Comparison of ENCODE assay signal across 8 mouse cellular contexts in genomic region chr9:110244889-110245589, GRCm38 (mm10). TPM values are rescaled to one million over a fixed set of nuclear protein-coding genes. Genes with fewer than 3 reads are reported as not detected.
DNase-seq lines count a peak whose midpoint lies in the region; ATAC-seq and TF ChIP-seq lines count a peak whose summit lies in the region.

No protein-coding gene starts in this region.

- peak overlapping the region; percentile 62 for H3K4me3 ChIP-seq in kidney, adult 2 months (ENCODE audit: insufficient read depth, low read depth, low read length)
- peak overlapping the region; percentile 85 for H3K4me3 ChIP-seq in forebrain, embryonic 16.5 days (replicated peaks; ENCODE audit: low read length)
- peak overlapping the region; percentile 71 for H3K4me3 ChIP-seq in limb, embryonic 10.5 days
- peak overlapping the region; percentile 43 for H3K4me3 ChIP-seq in thymus, adult 2 months (ENCODE audit: control insufficient read depth, insufficient read depth, low read length)

- peak overlapping the region; percentile 81 for H3K9ac ChIP-seq in forebrain, embryonic 16.5 days (replicated peaks; ENCODE audit: low read depth, low read length)

- no peak overlapping the region for H3K27ac ChIP-seq in kidney, adult 2 months (ENCODE audit: insufficient read depth, low read depth, low read length)
- H3K27ac ChIP-seq in forebrain, embryonic 16.5 days (ENCODE audit: low read length), result peak overlapping the region; percentile 77
- H3K27ac ChIP-seq in limb, embryonic 10.5 days, result peak overlapping the region; percentile 54
- no peak overlapping the region for H3K27ac ChIP-seq in thymus, adult 2 months (ENCODE audit: control insufficient read depth, insufficient read depth, low read length)

- H3K27me3 ChIP-seq in kidney, adult 2 months (replicated peaks; ENCODE audit: control insufficient read depth, insufficient read depth, low read length), result no peaks in the 10 kb centered on the region
- H3K27me3 ChIP-seq in forebrain, embryonic 16.5 days (replicated peaks; ENCODE audit: control insufficient read depth, insufficient read depth, low read length), result no peaks in the 10 kb centered on the region
- H3K27me3 ChIP-seq in limb, embryonic 10.5 days (ENCODE audit: low read depth, poor library complexity, severe bottlenecking), result peaks cover 61% of the 10 kb centered on the region
- H3K27me3 ChIP-seq in thymus, adult 2 months (ENCODE audit: control insufficient read depth, insufficient read depth, low read length), result peaks cover 18% of the 10 kb centered on the region

- TF ChIP-seq CTCF in kidney, adult 2 months (conservative IDR thresholded peaks at IDR 0.05; ENCODE audit: insufficient read depth, insufficient read length, low read depth, low read length), result no peak
- TF ChIP-seq CTCF in thymus, adult 2 months (IDR thresholded peaks at IDR 0.05; ENCODE audit: borderline replicate concordance, control insufficient read depth, extremely low read depth, insufficient read depth, low read length, poor library complexity), result no peak

- H3K4me1 ChIP-seq in kidney, adult 2 months (ENCODE audit: control insufficient read depth, insufficient read depth, low read length), result no peaks in the 10 kb centered on the region
- peaks cover 35% of the 10 kb centered on the region for H3K4me1 ChIP-seq in forebrain, embryonic 16.5 days (replicated peaks; ENCODE audit: control insufficient read depth, insufficient read depth, low read length)
- H3K4me1 ChIP-seq in limb, embryonic 10.5 days, result peaks cover 26% of the 10 kb centered on the region
- H3K4me1 ChIP-seq in thymus, adult 2 months (replicated peaks; ENCODE audit: control insufficient read depth, insufficient read depth, low read length), result peaks cover 15% of the 10 kb centered on the region

- peak overlapping the region; percentile 95 for H3K4me2 ChIP-seq in forebrain, embryonic 16.5 days (ENCODE audit: low read length)

- ATAC-seq in forebrain, embryonic 16.5 days, result peak; percentile 69

- no peaks in the 10 kb centered on the region for H3K9me3 ChIP-seq in forebrain, embryonic 16.5 days (ENCODE audit: control insufficient read depth, low read length)
- H3K9me3 ChIP-seq in limb, embryonic 10.5 days (replicated peaks), result no peaks in the 10 kb centered on the region

- peak; percentile 18 for DNase-seq in kidney, adult 2 months
- DNase-seq in kidney, adult 9 months, result no peak
- peak; percentile 63 for DNase-seq in cerebellum, adult 11 months
- DNase-seq in induced T-regulatory cell, adult 2 months (ENCODE audit: low read depth), result peak; percentile 52
- DNase-seq in limb, embryonic 10.5 days (ENCODE audit: low spot score), result peak; percentile 60
- peak; percentile 57 for DNase-seq in neural tube, embryonic 10.5 days (ENCODE audit: extremely low spot score, low spot score)
- peak; percentile 21 for DNase-seq in thymus, adult 2 months

- H3K36me3 ChIP-seq in kidney, adult 2 months (ENCODE audit: control insufficient read depth, insufficient read depth, low read length), result no peaks in the 10 kb centered on the region
- H3K36me3 ChIP-seq in forebrain, embryonic 16.5 days (ENCODE audit: control insufficient read depth, insufficient read depth), result peaks cover 2% of the 10 kb centered on the region; the same call in 1 of the 2 replicates
- peaks cover 20% of the 10 kb centered on the region for H3K36me3 ChIP-seq in limb, embryonic 10.5 days
- peaks cover 3% of the 10 kb centered on the region; the same call in 1 of the 2 replicates for H3K36me3 ChIP-seq in thymus, adult 2 months (ENCODE audit: control insufficient read depth, insufficient read depth, low read length)

- no peak for TF ChIP-seq POLR2A in kidney, adult 2 months (IDR thresholded peaks at IDR 0.05; ENCODE audit: low read depth, low read length)
- no peak for TF ChIP-seq POLR2A in thymus, adult 2 months (IDR thresholded peaks at IDR 0.05; ENCODE audit: control insufficient read depth, extremely low read depth, insufficient read depth, low read length, poor library complexity)

- 1% methylated on average over 86 of the region's 93 CpGs for WGBS in kidney, adult 2 months
- under 1% methylated on average over 78 of the region's 93 CpGs for WGBS in forebrain, embryonic 16.5 days
- 4% methylated on average over 93 of the region's 93 CpGs for WGBS in limb, embryonic 10.5 days
- 3% methylated on average over 89 of the region's 93 CpGs for WGBS in thymus, adult 2 months

RNA-seq across cellular contexts. Expression of gene Cspg5, which starts 1.5 kb away (rescaled TPM):
- polyA plus RNA-seq in kidney, adult 2 months (2012; rRNA removed), result 1.5 and 1.6 TPM in 2 replicates
- 98.9 and 115 TPM in 2 replicates for polyA plus RNA-seq in forebrain, embryonic 16.5 days (2015; fragmentation: Nextera tagmentation; extraction: Ambion mirVana)
- 0.11 and 0.13 TPM in 2 replicates for polyA plus RNA-seq in limb, embryonic 10.5 days (2016; fragmentation: Nextera tagmentation; extraction: Ambion mirVana)
- 0.61 and 0.93 TPM in 2 replicates for polyA plus RNA-seq in thymus, adult 2 months (2012; rRNA removed)

RNA-seq across cellular contexts. Expression of gene Elp6, which starts 59.9 kb away (rescaled TPM):
- polyA plus RNA-seq in kidney, adult 2 months (2012; rRNA removed), result 8.6 and 10.7 TPM in 2 replicates
- polyA plus RNA-seq in forebrain, embryonic 16.5 days (2015; fragmentation: Nextera tagmentation; extraction: Ambion mirVana), result 34.3 and 36.8 TPM in 2 replicates
- 46.6 and 46.7 TPM in 2 replicates for polyA plus RNA-seq in limb, embryonic 10.5 days (2016; fragmentation: Nextera tagmentation; extraction: Ambion mirVana)
- 21.0 and 26.9 TPM in 2 replicates for polyA plus RNA-seq in thymus, adult 2 months (2012; rRNA removed)

Comparison
In these comparisons a context has a peak if more than half of its experiments do, and no peak if none do; other contexts are left out.
1. H3K27ac ChIP-seq: peak in forebrain, embryonic 16.5 days (single experiment) and limb, embryonic 10.5 days (single experiment); none in kidney, adult 2 months (single experiment) and thymus, adult 2 months (single experiment).
2. RNA of gene Cspg5, which starts 1.5 kb away (polyA plus RNA-seq): 98.9 to 115 TPM in forebrain, embryonic 16.5 days; 1.5 to 1.6 TPM in kidney, adult 2 months, 0.61 to 0.93 TPM in thymus, adult 2 months and 0.11 to 0.13 TPM in limb, embryonic 10.5 days; every median in the first group is over 10 times any median in the second.
3. Peak in every context shown above with its lines, with median percentiles within 50 percentile points of each other: H3K4me3 ChIP-seq.